13 mouse cellular contexts compared by ENCODE assay signal in the genomic region with DNA sequence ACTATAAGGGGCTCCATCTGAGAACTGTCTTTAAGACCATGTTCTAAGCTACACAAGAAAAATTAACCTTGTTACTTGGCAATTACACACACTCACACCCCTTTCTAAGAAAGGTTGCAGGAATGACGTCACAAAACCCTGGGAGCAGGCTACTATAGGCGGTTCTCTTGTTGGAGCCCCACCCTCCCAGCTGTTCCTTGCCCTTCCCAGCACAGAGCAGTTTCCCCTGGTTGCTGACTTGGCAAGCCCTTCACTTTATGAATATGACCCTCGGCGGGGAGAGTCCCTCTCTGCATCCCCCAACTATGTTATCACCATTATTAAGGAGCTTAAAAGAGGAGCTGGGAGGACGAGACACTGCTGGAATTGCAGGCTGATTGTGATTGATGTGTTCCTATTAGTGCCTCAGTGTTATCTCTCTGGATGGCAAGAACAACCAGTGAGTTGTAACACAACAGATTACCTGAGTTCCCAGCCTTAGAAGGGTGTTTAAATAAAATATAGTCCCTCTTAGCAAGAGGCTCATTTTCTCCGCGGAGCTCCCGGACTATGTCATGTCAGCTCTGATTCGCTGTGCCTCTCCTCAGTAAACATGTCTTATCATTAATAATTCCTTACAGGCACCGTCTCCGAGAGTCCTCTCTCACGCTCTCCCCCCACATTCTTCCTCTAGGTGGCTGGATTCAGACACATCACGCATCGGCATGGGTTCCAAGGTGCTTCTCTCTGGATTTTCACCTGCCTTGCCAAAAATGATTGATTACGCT.
DNase-seq lines count a peak whose midpoint lies in the region; ATAC-seq and TF ChIP-seq lines count a peak whose summit lies in the region.
"Had no signal": no experiment of that assay in that cellular context is flagged by ENCODE, and none has a peak within 500 bp of the region (broad histone marks: within the 10 kb centered on the region; RNA-seq: fewer than 3 reads in every experiment).

No protein-coding gene starts in this region.

- no peak for ATAC-seq in heart, embryonic 13.5 days (ENCODE audit: extremely low read depth, insufficient number of reproducible peaks, low FRiP score, low TSS enrichment)
- peak; percentile 77 for ATAC-seq in hindbrain, embryonic 16.5 days
- ATAC-seq: inflammation-experienced regulatory T-cells, adult 6 months had no signal

- intact Hi-C loops in heart, postnatal 36 days (cut with DNase I): no loop called here

- H3K36me3 ChIP-seq in heart, embryonic 13.5 days: no peaks in the 10 kb centered on the region
- H3K36me3 ChIP-seq in hindbrain, embryonic 16.5 days (ENCODE audit: control insufficient read depth, insufficient read depth, low read length): no peaks in the 10 kb centered on the region
- no peaks in the 10 kb centered on the region for H3K36me3 ChIP-seq in kidney, adult 2 months (ENCODE audit: control insufficient read depth, insufficient read depth, low read length)

- no peak for TF ChIP-seq CTCF in brain, embryonic 14.5 days (IDR thresholded peaks at IDR 0.05; ENCODE audit: borderline replicate concordance, extremely low read depth, insufficient read depth, insufficient read length)
- TF ChIP-seq CTCF in kidney, adult 2 months (conservative IDR thresholded peaks at IDR 0.05; ENCODE audit: insufficient read depth, insufficient read length, low read depth, low read length): no peak

- H3K4me2 ChIP-seq in heart, embryonic 13.5 days: peak overlapping the region; percentile 46
- H3K4me2 ChIP-seq in hindbrain, embryonic 16.5 days (ENCODE audit: low read length): peak overlapping the region; percentile 20

- DNase-seq in heart, postnatal 36 days: no peak
- DNase-seq in brain, embryonic 14.5 days (ENCODE audit: low read depth): peak; percentile 32
- peak; percentile 14 for DNase-seq in neural tube, embryonic 10.5 days (ENCODE audit: extremely low spot score, low spot score)
- no peak for DNase-seq in left cerebral cortex, adult 18-20 months (ENCODE audit: low spot score in 2 of 2)
- DNase-seq in layer of hippocampus, postnatal 14 days (ENCODE audit: low spot score in 2 of 2): no peak
- DNase-seq in kidney, adult 2 months: no peak
- DNase-seq: adrenal gland, postnatal 36 days; cerebellum, postnatal 10 days; gastrocnemius, postnatal 10 days had no signal

- no peak overlapping the region for H3K27ac ChIP-seq in heart, embryonic 13.5 days (replicated peaks)
- H3K27ac ChIP-seq in hindbrain, embryonic 16.5 days (ENCODE audit: low read depth, low read length): no peak overlapping the region
- no peak overlapping the region for H3K27ac ChIP-seq in kidney, adult 2 months (ENCODE audit: insufficient read depth, low read depth, low read length)
- H3K27ac ChIP-seq: macrophage had no signal

- H3K9ac ChIP-seq in heart, embryonic 13.5 days: no peak overlapping the region
- no peak overlapping the region for H3K9ac ChIP-seq in hindbrain, embryonic 16.5 days (ENCODE audit: low read depth, low read length)

- 30% methylated on average over 15 of the region's 15 CpGs for WGBS in heart, embryonic 13.5 days
- WGBS in hindbrain, embryonic 16.5 days: 54% methylated on average over 15 of the region's 15 CpGs
- WGBS in kidney, adult 2 months: 40% methylated on average over 15 of the region's 15 CpGs

- H3K27me3 ChIP-seq in heart, embryonic 13.5 days (replicated peaks): no peaks in the 10 kb centered on the region
- H3K27me3 ChIP-seq in hindbrain, embryonic 16.5 days (replicated peaks; ENCODE audit: control insufficient read depth, insufficient read depth, low read length): no peaks in the 10 kb centered on the region
- no peaks in the 10 kb centered on the region for H3K27me3 ChIP-seq in kidney, adult 2 months (replicated peaks; ENCODE audit: control insufficient read depth, insufficient read depth, low read length)

- H3K4me1 ChIP-seq in heart, embryonic 13.5 days: peaks cover 4% of the 10 kb centered on the region; the same call in 1 of the 2 replicates
- no peaks in the 10 kb centered on the region; the same call in none of the 2 replicates for H3K4me1 ChIP-seq in hindbrain, embryonic 16.5 days (ENCODE audit: control insufficient read depth, insufficient read depth, low read depth, low read length)
- no peaks in the 10 kb centered on the region for H3K4me1 ChIP-seq in kidney, adult 2 months (ENCODE audit: control insufficient read depth, insufficient read depth, low read length)

- H3K4me3 ChIP-seq in heart, embryonic 13.5 days: no peak overlapping the region
- H3K4me3 ChIP-seq in hindbrain, embryonic 16.5 days (ENCODE audit: low read length): no peak overlapping the region
- no peak overlapping the region for H3K4me3 ChIP-seq in kidney, adult 2 months (ENCODE audit: insufficient read depth, low read depth, low read length)

- no peaks in the 10 kb centered on the region for H3K9me3 ChIP-seq in heart, embryonic 13.5 days
- H3K9me3 ChIP-seq in hindbrain, embryonic 16.5 days (ENCODE audit: control insufficient read depth, low read length): no peaks in the 10 kb centered on the region

- no peak for TF ChIP-seq POLR2A in brain, embryonic 14.5 days (IDR thresholded peaks at IDR 0.05; ENCODE audit: borderline replicate concordance, extremely low read depth, insufficient read depth, insufficient read length, poor library complexity, severe bottlenecking)
- TF ChIP-seq POLR2A in kidney, adult 2 months (IDR thresholded peaks at IDR 0.05; ENCODE audit: low read depth, low read length): no peak

Comparison
In these comparisons a context has a peak if more than half of its experiments do, and no peak if none do; other contexts are left out.
1. DNase-seq: peak in brain, embryonic 14.5 days (single experiment) and neural tube, embryonic 10.5 days (single experiment); none in heart, postnatal 36 days (0 of 2), left cerebral cortex, adult 18-20 months (0 of 2), layer of hippocampus, postnatal 14 days (0 of 2) and kidney, adult 2 months (single experiment).